Mouse (Mus musculus): ENCODE data around the gene Myl6. TPM values are rescaled to one million over a fixed set of nuclear protein-coding genes. Genes with fewer than 3 reads are reported as not detected.
A peak's percentile ranks its signal among the peaks of the same experiment; 100 is the strongest.

Myl6 gene
- polyA plus RNA-seq, 1 experiment from 2014 or later, result 818 TPM

DNA sequence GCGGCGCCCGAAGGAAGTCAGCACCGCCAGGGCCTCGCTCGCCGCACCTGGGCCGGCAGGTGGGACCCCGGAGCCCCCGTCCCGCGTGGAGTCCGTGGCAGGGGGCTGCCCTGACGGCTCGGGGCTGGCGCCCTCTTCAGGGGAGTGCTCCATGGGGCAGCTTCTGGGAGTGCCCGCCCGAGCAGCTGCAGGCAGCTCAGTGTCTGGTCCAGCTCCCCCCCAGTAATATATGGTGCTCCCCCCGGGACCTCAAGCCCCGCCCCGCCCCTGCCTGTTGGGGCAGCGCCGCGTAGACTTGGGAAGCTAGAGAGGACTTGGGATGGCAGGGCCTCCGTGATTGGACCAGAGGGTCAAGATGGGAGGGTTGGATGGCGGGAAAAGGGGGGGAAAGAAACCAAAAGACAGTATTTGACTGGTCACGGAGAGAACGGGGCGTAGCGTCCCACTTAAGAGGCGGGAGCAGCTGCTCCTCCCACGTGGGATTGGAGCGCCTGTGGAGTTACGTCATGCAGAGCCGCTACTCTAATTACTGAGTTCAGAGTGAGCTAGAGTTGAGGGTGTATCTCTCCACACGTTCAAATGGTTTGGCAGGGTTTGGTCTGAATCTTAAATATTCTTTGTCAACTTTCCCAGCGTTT, 31.8 kb upstream of the Myl6 start, which contains the start of gene Esyt1:
TSS of gene Esyt1 (minus strand) at position 201 of the 638 bp plus-strand sequence.
- under 1% methylated on average over 37 of the region's 37 CpGs for WGBS
- Histone ChIP-seq H3K4me3 (ENCODE audit: low read depth, low read length) (peak within 1 kb of the TSS; percentile 64), H3K27ac (ENCODE audit: low read depth, low read length) (peak within 1 kb of the TSS; percentile 14; the same call in 1 of the 2 replicates), H3K4me1 (ENCODE audit: control insufficient read depth, insufficient read depth, low read length) (peaks cover 7% of the 10 kb centered on the region; the same call in 1 of the 2 replicates), H3K9me3 (replicated peaks; ENCODE audit: control insufficient read depth, low read length) (no peaks in the 10 kb centered on the region), H3K9ac (ENCODE audit: low read length) (peak within 1 kb of the TSS; percentile 71), H3K36me3 (ENCODE audit: control insufficient read depth, insufficient read depth, low read length) (no peaks in the 10 kb centered on the region), H3K27me3 (replicated peaks; ENCODE audit: control insufficient read depth, insufficient read depth, low read length) (0 out of 2 replicates have a peak, but pooled peaks cover 7% of the 10 kb centered on the region), H3K4me2 (ENCODE audit: low read length) (peak within 1 kb of the TSS; percentile 100)
- ATAC-seq (peak; percentile 95), DNase-seq (ENCODE audit: low spot score) (peak; percentile 97)

DNA sequence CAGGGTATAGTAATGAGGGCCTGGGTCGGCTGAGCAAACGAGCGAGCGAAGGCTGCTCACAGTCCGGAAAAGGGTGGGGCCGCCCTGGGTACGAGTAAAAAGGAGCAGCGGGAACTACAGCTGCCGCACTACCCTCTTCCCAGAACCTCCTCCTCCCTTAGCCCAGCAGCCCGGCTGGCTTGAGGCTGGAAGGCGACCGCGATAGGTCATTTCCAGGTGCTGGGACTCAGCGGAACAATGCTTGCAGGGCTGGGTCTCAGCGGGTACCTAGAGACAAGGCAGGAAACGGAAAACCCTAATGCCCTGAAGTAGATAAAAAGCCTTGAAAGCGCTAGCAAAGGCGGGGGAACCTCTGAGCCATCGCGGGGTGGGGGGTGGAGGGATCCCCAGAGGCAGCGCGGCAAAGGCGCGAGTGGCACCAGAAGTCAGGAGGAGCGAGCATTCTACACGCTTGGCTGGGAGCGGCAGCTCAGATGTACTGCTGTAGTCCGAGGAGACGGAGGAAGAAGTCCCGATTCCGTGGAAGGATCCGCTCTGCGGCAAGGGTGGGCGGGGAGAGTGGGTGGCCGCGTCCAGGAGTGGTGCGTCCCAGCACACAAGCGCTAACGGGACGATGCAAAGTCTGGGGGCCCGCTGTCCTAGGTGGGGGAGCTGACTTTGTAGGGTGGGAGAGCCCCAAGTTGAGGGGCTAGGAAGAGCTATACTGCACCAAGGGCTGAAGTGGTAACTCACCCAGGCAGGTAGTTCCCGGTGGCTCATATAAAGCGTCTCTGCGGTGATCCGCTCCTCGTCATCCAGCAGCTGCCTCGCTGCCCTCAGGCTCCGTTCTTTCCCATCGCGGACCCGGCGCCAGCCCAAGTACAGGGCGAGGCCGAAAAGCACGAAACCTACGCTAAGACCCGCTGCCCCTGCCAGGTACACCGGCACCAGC, 31.1 kb upstream of the Myl6 start:
- Histone ChIP-seq H3K4me1 (ENCODE audit: control insufficient read depth, insufficient read depth, low read length) (peaks cover 7% of the 10 kb centered on the region; the same call in 1 of the 2 replicates), H3K27me3 (replicated peaks; ENCODE audit: control insufficient read depth, insufficient read depth, low read length) (0 out of 2 replicates have a peak, but pooled peaks cover 7% of the 10 kb centered on the region), H3K9me3 (replicated peaks; ENCODE audit: control insufficient read depth, low read length) (no peaks in the 10 kb centered on the region), H3K36me3 (ENCODE audit: control insufficient read depth, insufficient read depth, low read length) (no peaks in the 10 kb centered on the region), H3K4me3 (ENCODE audit: low read depth, low read length) (peak overlapping the region; percentile 64), H3K9ac (ENCODE audit: low read length) (peak overlapping the region; percentile 71), H3K27ac (ENCODE audit: low read depth, low read length) (peak overlapping the region; percentile 14; the same call in 1 of the 2 replicates), H3K4me2 (ENCODE audit: low read length) (peak overlapping the region; percentile 100)
- peak; percentile 64 for DNase-seq (ENCODE audit: low spot score)
- ATAC-seq, result peak; percentile 53
- WGBS, result under 1% methylated on average over 58 of the region's 58 CpGs

DNA sequence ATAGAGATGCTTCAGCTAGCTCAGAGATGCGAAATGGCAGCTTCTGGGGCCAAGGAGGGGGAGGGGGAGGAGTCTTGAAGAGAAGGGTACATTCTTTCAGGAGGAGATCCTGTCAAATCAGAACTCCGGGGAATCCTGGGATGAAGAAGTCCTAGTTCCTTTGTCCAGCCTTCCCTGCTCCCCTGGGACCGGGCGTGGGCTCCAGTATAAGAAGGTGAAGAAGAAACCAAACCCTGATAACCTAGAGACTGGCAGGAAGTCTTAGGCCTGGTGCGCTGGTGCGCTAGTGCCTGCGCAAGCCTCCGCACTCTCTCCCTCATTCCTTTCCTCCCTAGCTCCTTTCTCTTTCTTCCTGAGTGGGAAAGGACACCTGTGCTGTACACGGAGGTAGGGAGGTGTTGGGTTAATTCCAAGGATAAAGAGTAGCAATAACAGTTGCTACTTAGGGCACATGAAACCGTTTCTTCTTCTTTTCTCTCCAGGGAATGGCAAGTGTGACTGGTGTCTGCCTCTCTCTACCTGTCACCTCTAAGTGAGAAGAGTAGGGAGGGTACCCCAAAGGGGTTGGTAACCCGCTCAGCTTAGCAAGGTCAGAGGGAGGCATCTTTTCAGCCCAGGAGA, 30.3 kb upstream of the Myl6 start:
- DNase-seq (ENCODE audit: low spot score), result no peak
- no peaks in the 10 kb centered on the region for H3K36me3 ChIP-seq (ENCODE audit: control insufficient read depth, insufficient read depth, low read length)
- peaks cover 7% of the 10 kb centered on the region; the same call in 1 of the 2 replicates for H3K4me1 ChIP-seq (ENCODE audit: control insufficient read depth, insufficient read depth, low read length)
- WGBS, result 7% methylated on average over 11 of the region's 11 CpGs
- H3K9me3 ChIP-seq (replicated peaks; ENCODE audit: control insufficient read depth, low read length), result no peaks in the 10 kb centered on the region
- peak overlapping the region; percentile 64 for H3K4me3 ChIP-seq (ENCODE audit: low read depth, low read length)
- peak overlapping the region; percentile 71 for H3K9ac ChIP-seq (ENCODE audit: low read length)
- H3K27ac ChIP-seq (ENCODE audit: low read depth, low read length), result no peak overlapping the region
- 0 out of 2 replicates have a peak, but pooled peaks cover 7% of the 10 kb centered on the region for H3K27me3 ChIP-seq (replicated peaks; ENCODE audit: control insufficient read depth, insufficient read depth, low read length)
- no peak for ATAC-seq
- H3K4me2 ChIP-seq (ENCODE audit: low read length), result peak overlapping the region; percentile 100

DNA sequence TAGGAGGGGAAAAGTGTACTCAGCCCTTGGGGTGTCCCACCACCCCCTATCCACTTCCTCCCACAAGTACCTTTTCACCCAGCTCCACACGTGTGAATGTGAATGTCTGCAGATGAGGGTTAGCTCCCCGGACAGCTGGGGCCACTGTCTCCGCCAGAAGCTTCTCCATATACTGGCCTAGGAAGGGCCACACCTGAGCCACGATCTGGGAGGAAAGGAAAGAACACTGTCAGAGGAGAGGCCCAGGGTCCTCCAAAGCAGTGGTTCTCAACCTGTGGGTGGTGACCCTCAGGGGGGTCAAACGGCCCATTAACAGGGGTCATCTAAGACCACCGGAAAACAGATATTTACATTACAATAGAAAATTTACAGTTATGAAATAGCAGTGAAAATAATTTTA, 28.4 kb upstream of the Myl6 start:
- Histone ChIP-seq H3K27ac (ENCODE audit: low read depth, low read length) (no peak overlapping the region), H3K36me3 (ENCODE audit: control insufficient read depth, insufficient read depth, low read length) (no peaks in the 10 kb centered on the region), H3K9me3 (replicated peaks; ENCODE audit: control insufficient read depth, low read length) (no peaks in the 10 kb centered on the region), H3K4me3 (ENCODE audit: low read depth, low read length) (no peak overlapping the region), H3K4me2 (ENCODE audit: low read length) (no peak overlapping the region), H3K9ac (ENCODE audit: low read length) (no peak overlapping the region), H3K27me3 (replicated peaks; ENCODE audit: control insufficient read depth, insufficient read depth, low read length) (0 out of 2 replicates have a peak, but pooled peaks cover 7% of the 10 kb centered on the region), H3K4me1 (ENCODE audit: control insufficient read depth, insufficient read depth, low read length) (peaks cover 7% of the 10 kb centered on the region; the same call in 1 of the 2 replicates)
- WGBS, result 81% methylated on average over 6 of the region's 6 CpGs
- DNase-seq (ENCODE audit: low spot score), result no peak
- no peak for ATAC-seq

DNA sequence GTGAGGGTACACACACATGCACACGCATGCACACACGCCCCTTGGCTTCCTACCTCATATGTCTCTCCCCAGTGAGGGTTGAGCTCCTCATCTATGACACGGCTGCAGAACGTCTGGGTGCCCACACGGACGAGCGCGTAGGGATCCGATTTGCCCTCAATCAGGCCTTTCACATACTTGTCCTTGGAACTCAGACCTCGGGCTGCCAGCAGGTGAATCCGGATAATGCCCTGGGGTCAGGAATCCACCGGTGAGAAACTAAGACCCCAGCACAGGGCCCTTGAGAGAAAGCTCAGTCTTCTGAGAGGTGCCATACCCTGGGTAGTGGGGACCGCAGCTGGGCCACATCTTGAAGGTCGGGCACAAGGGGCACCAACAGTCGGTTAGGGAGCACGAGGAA, 26.6 kb upstream of the Myl6 start:
- Histone ChIP-seq H3K9me3 (replicated peaks; ENCODE audit: control insufficient read depth, low read length) (no peaks in the 10 kb centered on the region), H3K4me1 (ENCODE audit: control insufficient read depth, insufficient read depth, low read length) (no peaks in the 10 kb centered on the region), H3K27ac (ENCODE audit: low read depth, low read length) (no peak overlapping the region), H3K9ac (ENCODE audit: low read length) (no peak overlapping the region), H3K27me3 (replicated peaks; ENCODE audit: control insufficient read depth, insufficient read depth, low read length) (peaks cover 9% of the 10 kb centered on the region; the same call in 1 of the 2 replicates), H3K4me3 (ENCODE audit: low read depth, low read length) (no peak overlapping the region), H3K36me3 (ENCODE audit: control insufficient read depth, insufficient read depth, low read length) (no peaks in the 10 kb centered on the region), H3K4me2 (ENCODE audit: low read length) (no peak overlapping the region)
- no peak for ATAC-seq
- 86% methylated on average over 16 of the region's 16 CpGs for WGBS
- no peak for DNase-seq (ENCODE audit: low spot score)

DNA sequence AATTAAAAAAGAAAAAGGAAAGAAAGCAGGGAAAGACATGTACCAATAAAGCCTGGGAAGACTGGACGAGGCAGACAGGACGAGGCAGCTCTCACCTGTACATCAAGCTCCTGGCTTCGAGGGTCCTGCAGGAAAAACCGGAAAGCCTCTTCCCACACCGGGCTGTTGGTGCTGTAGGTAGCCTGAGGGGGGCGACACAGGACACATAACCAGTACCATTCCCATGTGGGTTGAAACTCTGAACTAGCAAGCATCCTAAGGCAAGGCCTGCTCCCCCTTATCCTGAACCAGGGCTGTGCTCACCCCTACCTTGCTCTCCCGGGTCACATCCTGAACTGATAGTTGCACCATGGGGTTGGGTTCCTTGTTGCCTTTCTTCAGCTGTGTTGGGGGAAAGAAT, 24.9 kb upstream of the Myl6 start:
- H3K4me3 ChIP-seq (ENCODE audit: low read depth, low read length), result no peak overlapping the region
- peaks cover 5% of the 10 kb centered on the region; the same call in 1 of the 2 replicates for H3K27me3 ChIP-seq (replicated peaks; ENCODE audit: control insufficient read depth, insufficient read depth, low read length)
- H3K9me3 ChIP-seq (replicated peaks; ENCODE audit: control insufficient read depth, low read length), result no peaks in the 10 kb centered on the region
- no peak overlapping the region for H3K9ac ChIP-seq (ENCODE audit: low read length)
- H3K4me2 ChIP-seq (ENCODE audit: low read length), result no peak overlapping the region
- H3K4me1 ChIP-seq (ENCODE audit: control insufficient read depth, insufficient read depth, low read length), result no peaks in the 10 kb centered on the region
- DNase-seq (ENCODE audit: low spot score) (peak; percentile 32), ATAC-seq (no peak)
- H3K27ac ChIP-seq (ENCODE audit: low read depth, low read length), result no peak overlapping the region
- peaks cover 3% of the 10 kb centered on the region; the same call in 1 of the 2 replicates for H3K36me3 ChIP-seq (ENCODE audit: control insufficient read depth, insufficient read depth, low read length)
- 71% methylated on average over 7 of the region's 7 CpGs for WGBS

GRCm38 (mm10) chr10:128516677-128517076, 22.7 kb upstream of the Myl6 start:
- Histone ChIP-seq H3K9me3 (replicated peaks; ENCODE audit: control insufficient read depth, low read length) (no peaks in the 10 kb centered on the region), H3K9ac (ENCODE audit: low read length) (no peak overlapping the region), H3K4me3 (ENCODE audit: low read depth, low read length) (no peak overlapping the region), H3K36me3 (ENCODE audit: control insufficient read depth, insufficient read depth, low read length) (peaks cover 4% of the 10 kb centered on the region; the same call in 1 of the 2 replicates), H3K27me3 (replicated peaks; ENCODE audit: control insufficient read depth, insufficient read depth, low read length) (peaks cover 5% of the 10 kb centered on the region; the same call in 1 of the 2 replicates), H3K27ac (ENCODE audit: low read depth, low read length) (no peak overlapping the region), H3K4me2 (ENCODE audit: low read length) (no peak overlapping the region), H3K4me1 (ENCODE audit: control insufficient read depth, insufficient read depth, low read length) (no peaks in the 10 kb centered on the region)
- no peak for ATAC-seq
- 21% methylated on average over 6 of the region's 6 CpGs for WGBS
- no peak for DNase-seq (ENCODE audit: low spot score)

DNA sequence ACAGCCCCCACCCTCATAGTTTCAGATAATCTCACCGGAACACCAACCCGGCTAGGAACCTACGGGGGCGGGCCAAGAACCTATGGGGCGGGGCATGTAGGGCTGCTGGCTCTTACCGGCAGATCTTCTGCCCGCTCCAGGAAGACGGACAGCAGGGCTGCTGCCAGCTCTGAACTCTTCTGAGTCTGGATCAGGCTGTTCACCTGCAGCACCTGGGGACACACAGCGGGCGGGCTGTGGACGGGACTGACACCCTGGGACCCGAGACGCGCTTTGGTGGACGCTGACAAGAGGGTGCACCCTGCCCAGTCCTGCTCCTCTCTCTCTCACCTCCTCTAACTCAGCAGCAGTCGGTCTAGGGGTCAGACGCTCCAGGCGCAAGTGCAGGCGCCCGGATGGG, 22.1 kb upstream of the Myl6 start:
- H3K36me3 ChIP-seq (ENCODE audit: control insufficient read depth, insufficient read depth, low read length), result peaks cover 4% of the 10 kb centered on the region; the same call in 1 of the 2 replicates
- H3K9me3 ChIP-seq (replicated peaks; ENCODE audit: control insufficient read depth, low read length), result no peaks in the 10 kb centered on the region
- H3K4me3 ChIP-seq (ENCODE audit: low read depth, low read length), result no peak overlapping the region
- 12% methylated on average over 20 of the region's 20 CpGs for WGBS
- no peaks in the 10 kb centered on the region for H3K4me1 ChIP-seq (ENCODE audit: control insufficient read depth, insufficient read depth, low read length)
- H3K27ac ChIP-seq (ENCODE audit: low read depth, low read length), result no peak overlapping the region
- no peak overlapping the region for H3K4me2 ChIP-seq (ENCODE audit: low read length)
- DNase-seq (ENCODE audit: low spot score) (no peak), ATAC-seq (no peak)
- H3K9ac ChIP-seq (ENCODE audit: low read length), result no peak overlapping the region
- peaks cover 5% of the 10 kb centered on the region; the same call in 1 of the 2 replicates for H3K27me3 ChIP-seq (replicated peaks; ENCODE audit: control insufficient read depth, insufficient read depth, low read length)
